Mouse (Mus musculus): ENCODE results near the gene Gpa33. TPM values are rescaled to one million over a fixed set of nuclear protein-coding genes. Genes with fewer than 3 reads are reported as not detected.

Gene Gpa33
- total and polyA plus RNA-seq, 2 experiments from 2014 or later, result 0.17 TPM; not detected in 1

GRCm38 (mm10) chr1:166117866-166118639, 12.0 kb upstream of the Gpa33 start:
- H3K4me3 ChIP-seq (ENCODE audit: low read depth, low read length), result no peak overlapping the region
- H3K36me3 ChIP-seq (ENCODE audit: insufficient read depth, low read length), result no peaks in the 10 kb centered on the region
- H3K27ac ChIP-seq (ENCODE audit: low read depth, low read length), result no peak overlapping the region
- ATAC-seq (ENCODE audit: low FRiP score), result no peak
- TF ChIP-seq CTCF (IDR thresholded peaks at IDR 0.05), result no peak
- 52% methylated on average over 13 of the region's 13 CpGs for WGBS
- no peak overlapping the region for H3K4me2 ChIP-seq (ENCODE audit: low read depth, low read length, poor library complexity, severe bottlenecking)
- H3K4me1 ChIP-seq (ENCODE audit: insufficient read depth, low read length), result no peaks in the 10 kb centered on the region
- no peak for DNase-seq (ENCODE audit: low spot score)
- no peak overlapping the region for H3K9ac ChIP-seq (replicated peaks; ENCODE audit: low read length, poor library complexity, severe bottlenecking)
- no peaks in the 10 kb centered on the region for H3K9me3 ChIP-seq (ENCODE audit: low read length)
- no peaks in the 10 kb centered on the region for H3K27me3 ChIP-seq (ENCODE audit: insufficient read depth, low read length)

GRCm38 (mm10) chr1:166122114-166122513, 7.9 kb upstream of the Gpa33 start:
- H3K9ac ChIP-seq (replicated peaks; ENCODE audit: low read length, poor library complexity, severe bottlenecking), result no peak overlapping the region
- H3K36me3 ChIP-seq (ENCODE audit: insufficient read depth, low read length), result no peaks in the 10 kb centered on the region
- no peak for TF ChIP-seq CTCF (IDR thresholded peaks at IDR 0.05)
- no peak overlapping the region for H3K27ac ChIP-seq (ENCODE audit: low read depth, low read length)
- 87% methylated on average over 7 of the region's 7 CpGs for WGBS
- ATAC-seq (ENCODE audit: low FRiP score) (no peak), DNase-seq (ENCODE audit: low spot score) (no peak)
- H3K4me1 ChIP-seq (ENCODE audit: insufficient read depth, low read length), result no peaks in the 10 kb centered on the region
- H3K27me3 ChIP-seq (ENCODE audit: insufficient read depth, low read length), result no peaks in the 10 kb centered on the region
- H3K9me3 ChIP-seq (ENCODE audit: low read length), result no peaks in the 10 kb centered on the region
- H3K4me2 ChIP-seq (ENCODE audit: low read depth, low read length, poor library complexity, severe bottlenecking), result no peak overlapping the region
- H3K4me3 ChIP-seq (ENCODE audit: low read depth, low read length), result no peak overlapping the region

DNA sequence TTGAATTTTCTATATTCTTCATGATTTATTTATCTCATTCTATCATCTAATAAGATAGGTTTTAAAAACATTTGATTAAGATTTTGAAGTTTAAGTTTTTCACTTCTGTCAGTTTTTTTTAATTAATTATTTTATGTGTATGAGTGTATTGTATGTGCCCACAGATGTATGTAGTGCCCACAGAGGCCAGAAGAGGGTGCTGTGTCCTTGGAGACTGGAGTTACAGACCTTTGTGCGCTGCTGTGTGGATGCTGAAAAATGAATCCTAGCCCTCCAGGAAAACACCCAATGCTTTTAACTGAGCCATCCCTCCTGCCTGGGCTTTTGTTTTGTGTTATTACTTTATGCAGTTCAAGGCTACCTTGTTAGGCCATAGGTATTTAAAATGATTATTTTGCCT, 7.0 kb upstream of the Gpa33 start:
- DNase-seq (ENCODE audit: low spot score), result no peak
- WGBS, result 95% methylated on average over 1 of the region's 1 CpGs
- H3K9ac ChIP-seq (replicated peaks; ENCODE audit: low read length, poor library complexity, severe bottlenecking), result no peak overlapping the region
- no peak overlapping the region for H3K4me3 ChIP-seq (ENCODE audit: low read depth, low read length)
- H3K27ac ChIP-seq (ENCODE audit: low read depth, low read length), result no peak overlapping the region
- TF ChIP-seq CTCF (IDR thresholded peaks at IDR 0.05), result no peak
- no peaks in the 10 kb centered on the region for H3K4me1 ChIP-seq (ENCODE audit: insufficient read depth, low read length)
- H3K4me2 ChIP-seq (ENCODE audit: low read depth, low read length, poor library complexity, severe bottlenecking), result no peak overlapping the region
- no peaks in the 10 kb centered on the region for H3K27me3 ChIP-seq (ENCODE audit: insufficient read depth, low read length)
- H3K36me3 ChIP-seq (ENCODE audit: insufficient read depth, low read length), result no peaks in the 10 kb centered on the region
- no peaks in the 10 kb centered on the region for H3K9me3 ChIP-seq (ENCODE audit: low read length)
- no peak for ATAC-seq (ENCODE audit: low FRiP score)

GRCm38 (mm10) chr1:166123751-166124150, 6.3 kb upstream of the Gpa33 start:
- Histone ChIP-seq H3K9ac (replicated peaks; ENCODE audit: low read length, poor library complexity, severe bottlenecking) (no peak overlapping the region), H3K36me3 (ENCODE audit: insufficient read depth, low read length) (no peaks in the 10 kb centered on the region), H3K27me3 (ENCODE audit: insufficient read depth, low read length) (no peaks in the 10 kb centered on the region), H3K4me2 (ENCODE audit: low read depth, low read length, poor library complexity, severe bottlenecking) (no peak overlapping the region), H3K4me1 (ENCODE audit: insufficient read depth, low read length) (no peaks in the 10 kb centered on the region), H3K4me3 (ENCODE audit: low read depth, low read length) (no peak overlapping the region), H3K27ac (ENCODE audit: low read depth, low read length) (no peak overlapping the region), H3K9me3 (ENCODE audit: low read length) (no peaks in the 10 kb centered on the region)
- DNase-seq (ENCODE audit: low spot score) (no peak), ATAC-seq (ENCODE audit: low FRiP score) (no peak)
- TF ChIP-seq CTCF (IDR thresholded peaks at IDR 0.05), result no peak
- WGBS, result 91% methylated on average over 8 of the region's 8 CpGs

DNA sequence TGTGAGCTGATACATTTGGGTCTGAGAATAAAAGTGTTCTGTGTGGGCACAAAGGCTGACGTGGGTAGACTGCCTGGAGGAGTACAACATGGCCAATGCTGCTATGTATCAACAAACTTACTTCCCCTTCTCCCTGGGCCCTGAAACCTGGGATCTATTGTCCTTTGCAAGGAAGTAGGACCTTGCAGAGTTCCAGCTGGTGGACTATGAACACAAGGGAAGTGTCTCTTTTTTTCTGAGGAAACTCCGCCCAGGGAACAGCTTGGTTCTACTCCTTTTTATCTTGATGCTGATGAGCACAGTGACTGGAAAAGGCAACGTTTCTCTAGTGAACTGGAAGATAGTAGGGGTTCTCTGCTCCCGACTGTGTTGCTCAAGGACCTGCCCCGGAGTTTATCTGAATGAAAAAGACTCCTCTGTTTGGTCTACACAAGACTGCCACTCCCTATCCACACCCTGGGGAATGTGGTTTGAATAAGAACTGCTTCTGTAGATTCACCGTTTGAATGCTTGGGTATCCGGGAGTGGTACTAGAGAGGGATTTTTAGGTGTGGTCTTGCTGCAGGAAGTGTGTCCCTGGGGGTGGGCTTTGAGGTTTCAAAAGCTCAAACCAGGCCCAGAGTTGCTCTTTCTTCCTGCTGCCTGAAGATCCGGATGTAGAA, 5.0 kb upstream of the Gpa33 start:
- Histone ChIP-seq H3K4me2 (ENCODE audit: low read depth, low read length, poor library complexity, severe bottlenecking) (no peak overlapping the region), H3K9me3 (ENCODE audit: low read length) (no peaks in the 10 kb centered on the region), H3K27me3 (ENCODE audit: insufficient read depth, low read length) (no peaks in the 10 kb centered on the region), H3K9ac (replicated peaks; ENCODE audit: low read length, poor library complexity, severe bottlenecking) (no peak overlapping the region), H3K27ac (ENCODE audit: low read depth, low read length) (no peak overlapping the region), H3K36me3 (ENCODE audit: insufficient read depth, low read length) (no peaks in the 10 kb centered on the region), H3K4me3 (ENCODE audit: low read depth, low read length) (no peak overlapping the region), H3K4me1 (ENCODE audit: insufficient read depth, low read length) (no peaks in the 10 kb centered on the region)
- DNase-seq (ENCODE audit: low spot score), result no peak
- no peak for TF ChIP-seq CTCF (IDR thresholded peaks at IDR 0.05)
- no peak for ATAC-seq (ENCODE audit: low FRiP score)
- 60% methylated on average over 8 of the region's 8 CpGs for WGBS

DNA sequence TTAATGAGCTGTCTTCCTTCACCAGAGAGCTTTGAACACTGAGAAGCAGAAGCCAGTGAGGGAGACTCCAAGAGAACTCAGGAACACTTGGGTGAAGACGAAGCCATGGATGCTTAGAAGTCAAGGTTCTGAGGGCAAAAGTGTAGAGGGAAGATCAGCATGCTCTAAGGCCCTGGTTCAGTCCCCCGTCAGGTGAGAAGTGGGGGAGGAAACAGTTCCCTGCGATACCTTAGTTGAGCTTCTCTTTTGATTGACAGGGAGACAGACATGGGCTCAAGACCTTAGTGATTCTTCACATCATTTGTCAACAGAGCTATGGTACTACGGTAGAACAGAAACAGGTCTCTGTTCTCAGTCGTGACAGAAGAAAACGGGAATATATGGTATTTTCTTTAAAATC, 3.7 kb upstream of the Gpa33 start:
- 95% methylated on average over 6 of the region's 6 CpGs for WGBS
- Histone ChIP-seq H3K36me3 (ENCODE audit: insufficient read depth, low read length) (no peaks in the 10 kb centered on the region), H3K4me2 (ENCODE audit: low read depth, low read length, poor library complexity, severe bottlenecking) (no peak overlapping the region), H3K4me1 (ENCODE audit: insufficient read depth, low read length) (no peaks in the 10 kb centered on the region), H3K4me3 (ENCODE audit: low read depth, low read length) (no peak overlapping the region), H3K27ac (ENCODE audit: low read depth, low read length) (no peak overlapping the region), H3K9me3 (ENCODE audit: low read length) (no peaks in the 10 kb centered on the region), H3K27me3 (ENCODE audit: insufficient read depth, low read length) (no peaks in the 10 kb centered on the region), H3K9ac (replicated peaks; ENCODE audit: low read length, poor library complexity, severe bottlenecking) (no peak overlapping the region)
- DNase-seq (ENCODE audit: low spot score) (no peak), ATAC-seq (ENCODE audit: low FRiP score) (no peak)
- TF ChIP-seq CTCF (IDR thresholded peaks at IDR 0.05), result no peak
